Mouse (Mus musculus) hematopoietic stem cell, adult 5-6 weeks (primary cell): ENCODE results near the gene Hmgxb4. TPM values are rescaled to one million over a fixed set of nuclear protein-coding genes. Genes with fewer than 3 reads are reported as not detected.
"Not testable (repeated sequence)": the region's sequence is repeated elsewhere in the genome, so short reads cannot be mapped to it uniquely, and the experiment has no call there.

Experiments
- ATAC-seq, 2 experiments: fragments of 125-278 bp in 1 of 2; replicated peaks in 1 of 2; 2 replicates each; pipeline ENCODE4 v1.8.0; 2016 to 2017; ENCODE audit warnings: inconsistent platforms in 2 of 2, mild to moderate bottlenecking in 2 of 2, moderate number of reproducible peaks in 2 of 2, low read depth in 1 of 2, moderate TSS enrichment in 1 of 2; ENCODE audit not compliant: low FRiP score in 2 of 2, poor library complexity in 2 of 2, severe bottlenecking in 2 of 2, insufficient read depth in 1 of 2, low TSS enrichment in 1 of 2
- total RNA-seq: library from RNA; stranded (forward); fragments of 172-1452, 232-1000 nt; gene quantifications from 2 replicates; pipeline ENCODE4 v1.2.3, GENCODE M21; 2017

Hmgxb4 gene
- total RNA-seq = 72.4 and 88.5 TPM in 2 replicates

DNA sequence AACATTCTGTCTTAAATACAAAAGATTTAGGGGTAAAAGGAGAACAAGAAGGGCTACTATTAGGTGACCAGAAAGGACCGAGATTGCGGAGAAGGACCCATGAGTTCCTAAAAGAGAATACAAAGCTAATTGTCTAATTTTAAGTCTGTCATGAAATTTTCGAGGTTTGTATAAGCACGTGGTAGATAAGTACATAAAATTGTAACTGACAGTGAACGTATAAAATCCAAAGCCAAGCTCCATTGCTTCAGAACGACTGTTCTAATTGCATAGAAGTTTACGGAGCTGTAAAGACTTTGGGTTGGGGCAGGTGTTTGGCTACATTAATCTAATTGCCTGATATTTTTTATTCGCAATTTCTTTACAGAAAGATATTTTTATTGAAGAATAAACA lies at the start of gene Hmgxb4:
Gene Hmgxb4, plus strand, starts transcription at position 276 of the 394 bp plus-strand sequence.
- ATAC-seq = peak in 1 of 2 experiments; percentile 28; a peak in 2 of 4 replicates

DNA sequence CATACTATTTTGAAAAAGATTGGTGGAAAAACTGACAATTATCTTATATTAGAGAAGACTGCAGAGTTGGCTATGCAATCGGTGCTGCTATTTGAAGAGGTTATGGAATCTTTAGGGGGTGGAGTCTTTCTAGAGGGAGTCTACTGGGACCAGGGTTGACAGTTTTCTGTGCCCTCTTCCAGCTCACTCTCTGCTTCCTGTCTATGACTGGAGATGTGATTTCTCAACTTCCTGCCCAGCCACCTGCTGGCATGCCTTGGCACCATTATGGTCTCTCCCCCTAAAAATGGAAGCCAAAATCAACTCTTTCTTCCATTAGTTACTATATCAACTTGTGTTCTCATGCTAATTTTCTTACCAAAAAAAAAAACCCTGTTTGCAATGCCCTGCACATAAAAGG lies 43.7 kb upstream of the Hmgxb4 start:
- ATAC-seq = no peak

DNA sequence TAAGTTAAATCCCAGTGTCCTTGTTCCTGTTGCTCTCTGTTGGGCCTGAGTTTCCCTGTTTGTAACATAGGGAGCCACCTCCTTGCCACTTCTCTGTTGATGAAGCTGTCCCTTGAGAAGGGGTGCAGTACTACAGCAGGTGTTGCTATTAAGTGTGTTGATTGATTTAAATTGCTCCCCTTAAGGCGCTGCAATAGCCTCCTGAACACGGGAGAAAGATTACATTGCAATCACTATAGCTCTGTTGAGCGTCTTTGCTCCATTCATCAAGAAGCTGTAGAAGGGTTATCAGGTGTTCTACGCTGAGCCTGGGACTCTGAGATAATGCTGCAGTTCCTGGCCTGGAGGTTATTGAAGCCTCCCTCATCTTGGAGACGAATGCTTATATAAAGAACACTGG lies 29.2 kb upstream of the Hmgxb4 start:
- ATAC-seq = no peak

DNA sequence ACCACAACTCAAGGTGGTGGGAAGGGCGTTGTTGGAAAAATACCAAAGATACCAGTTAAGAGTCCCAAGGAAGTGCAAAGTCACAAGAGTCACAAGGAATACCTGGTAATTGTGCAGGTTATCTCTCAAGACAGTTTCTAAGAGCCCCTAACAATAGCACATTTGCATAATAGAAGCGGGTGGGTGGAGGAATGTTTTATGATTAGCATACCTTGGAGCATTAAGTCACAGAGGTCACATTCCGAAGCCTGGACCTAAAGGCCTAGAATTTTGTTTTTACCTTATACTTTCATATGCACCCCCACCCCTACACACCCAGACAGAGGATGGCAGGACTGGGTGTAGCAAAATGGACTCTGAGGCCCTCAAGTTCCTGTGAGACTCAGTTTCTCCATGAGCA lies 22.9 kb upstream of the Hmgxb4 start:
- not testable (repeated sequence) for ATAC-seq

DNA sequence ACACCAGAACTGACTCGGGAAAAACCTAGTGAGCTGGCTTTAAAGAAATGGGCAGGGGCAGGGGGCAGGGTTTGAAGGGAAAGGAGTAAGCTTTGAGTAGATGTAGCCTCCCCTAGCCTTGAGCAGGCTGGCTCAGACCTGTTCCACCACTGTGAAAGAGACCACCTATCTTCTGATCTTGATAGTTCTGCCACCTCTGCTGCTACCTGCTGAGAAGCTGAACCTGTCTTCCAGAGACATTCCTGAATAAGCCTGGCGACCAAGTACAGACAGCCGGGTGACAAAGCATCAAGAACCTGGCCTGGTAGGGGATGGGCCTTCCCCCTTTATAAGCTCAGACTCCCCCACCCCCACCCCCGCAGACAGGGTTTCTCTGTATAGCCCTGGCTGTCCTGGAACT lies 21.5 kb upstream of the Hmgxb4 start:
- ATAC-seq = no peak

DNA sequence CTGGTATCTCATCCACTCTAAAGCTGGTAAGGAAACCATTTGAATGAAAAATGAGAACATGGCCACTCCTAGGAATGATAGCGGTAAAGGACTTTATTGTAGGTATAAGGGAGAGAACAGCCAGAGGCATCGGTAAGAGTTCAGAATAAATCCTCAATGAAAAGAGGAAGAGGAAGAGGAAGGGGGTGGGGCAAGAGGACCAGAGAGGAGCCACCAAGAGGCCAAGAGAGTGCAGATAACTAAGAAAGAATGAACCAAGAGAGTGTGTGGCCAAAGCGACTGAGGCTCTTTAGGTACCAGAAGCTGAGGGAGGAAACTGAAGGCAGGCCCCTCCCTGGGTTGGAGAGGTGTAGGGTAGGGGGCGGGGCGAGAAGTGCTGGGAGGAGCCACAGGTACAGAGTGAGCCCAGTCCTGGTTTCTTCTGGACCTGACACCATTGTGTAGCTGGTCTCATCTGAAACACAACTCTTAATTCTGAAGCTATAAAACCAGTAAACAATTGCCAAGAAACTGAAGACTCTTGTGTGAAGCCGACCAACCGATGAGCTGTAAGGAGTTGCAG lies 20.8 kb upstream of the Hmgxb4 start:
- ATAC-seq = peak in 1 of 2 experiments; percentile 32; a peak in 2 of 4 replicates

DNA sequence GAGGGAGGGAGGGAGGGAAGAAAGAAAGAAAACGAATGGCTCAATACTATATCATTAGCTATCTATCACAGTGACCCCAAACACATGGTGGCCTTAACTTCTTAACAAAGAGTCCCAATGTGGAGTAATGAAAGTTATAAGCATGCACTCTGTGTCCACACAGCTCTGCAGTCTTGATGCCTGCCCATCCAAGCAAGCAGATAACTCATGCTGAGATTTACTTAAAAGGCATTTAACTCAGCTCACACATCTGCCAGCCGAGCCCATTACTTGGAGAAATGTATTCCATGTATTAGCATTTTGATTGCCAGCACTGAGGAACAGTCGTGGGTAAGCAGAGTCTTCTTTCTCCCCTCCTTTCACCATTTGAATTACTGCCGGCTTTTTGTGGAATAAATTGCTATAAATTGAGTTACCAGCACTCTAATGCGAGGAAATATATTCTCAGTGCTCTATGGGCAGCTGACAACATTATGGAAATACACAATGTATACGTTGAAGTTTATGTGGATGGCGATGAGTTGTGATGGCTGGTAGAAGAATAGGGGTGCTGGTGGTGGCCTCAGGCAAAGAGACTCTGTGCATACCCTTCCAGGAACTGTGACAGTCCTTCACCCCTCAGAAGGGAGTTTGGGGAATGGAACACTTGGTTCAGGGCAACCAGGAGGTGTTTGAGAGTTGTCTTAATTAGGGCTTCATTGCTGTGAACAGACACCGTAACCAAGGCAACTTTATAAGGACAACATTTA lies 19.9 kb upstream of the Hmgxb4 start:
- ATAC-seq = no peak

DNA sequence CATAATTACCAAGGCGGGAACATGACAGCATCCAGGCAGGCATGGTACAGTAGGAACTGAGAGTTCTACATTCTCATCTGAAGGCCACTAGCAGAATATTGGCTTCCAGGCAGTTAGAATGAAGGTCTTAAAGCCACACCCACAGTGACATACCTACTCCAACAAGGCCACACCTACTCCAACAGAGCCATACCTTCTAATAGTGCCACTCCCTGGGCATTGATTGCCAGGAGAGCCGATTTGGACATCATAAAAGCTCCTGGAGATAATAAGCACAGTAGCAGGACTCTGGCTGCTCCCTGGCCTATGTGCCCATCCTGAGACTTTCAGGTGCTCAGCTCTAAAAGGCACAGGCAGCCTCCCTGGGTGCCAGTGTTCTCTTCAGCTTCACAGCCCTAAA lies 19.3 kb upstream of the Hmgxb4 start:
- ATAC-seq = no peak

DNA sequence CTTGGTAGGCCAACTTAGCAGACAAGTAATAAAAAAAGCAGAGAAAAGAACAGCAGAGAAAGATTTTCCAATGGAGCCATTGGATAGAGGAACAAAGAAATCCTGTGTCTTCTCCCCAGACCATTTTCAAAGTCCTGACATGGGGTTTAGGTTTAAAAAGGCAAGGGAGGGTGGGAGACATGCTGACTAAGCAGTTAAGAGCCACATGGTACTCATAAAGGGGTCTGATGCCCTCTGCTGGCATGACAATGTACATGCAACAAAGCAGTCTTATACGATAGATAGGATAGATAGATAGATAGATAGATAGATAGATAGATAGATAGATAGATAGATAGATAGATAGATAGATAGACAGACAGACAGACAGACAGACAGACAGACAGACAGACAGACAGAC lies 15.7 kb upstream of the Hmgxb4 start:
- no peak for ATAC-seq

DNA sequence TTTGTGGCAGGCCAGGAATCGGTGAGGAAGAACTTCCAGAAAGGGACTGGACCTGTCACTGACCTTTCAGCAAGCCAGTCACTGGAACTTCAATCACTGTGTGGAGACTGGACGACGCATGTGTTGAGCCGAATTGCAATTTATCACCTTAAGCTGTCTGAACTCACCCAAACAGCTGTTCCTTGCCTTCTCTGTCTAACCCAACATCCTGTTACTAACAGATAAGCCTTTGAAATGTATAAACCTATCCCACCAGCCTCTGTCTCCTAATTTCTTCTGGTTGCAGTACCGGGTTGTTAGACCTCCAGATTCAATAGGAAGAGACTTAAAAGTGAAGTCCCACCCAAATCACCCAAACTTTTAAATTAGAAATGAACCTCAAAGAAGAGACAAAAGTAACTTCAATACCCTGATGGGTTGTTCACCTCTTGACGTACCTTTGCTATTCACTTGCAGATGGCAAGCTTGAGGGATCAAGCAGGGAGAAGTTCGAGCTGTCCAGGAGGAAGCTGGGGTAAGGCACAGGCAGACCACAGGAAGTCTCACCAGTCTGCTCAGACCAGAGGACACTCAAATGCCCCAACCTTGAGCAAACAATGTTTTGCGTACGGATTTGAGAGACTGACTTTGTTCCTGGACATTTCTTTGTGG lies 13.0 kb upstream of the Hmgxb4 start:
- ATAC-seq = peak; percentile 75 to 79

DNA sequence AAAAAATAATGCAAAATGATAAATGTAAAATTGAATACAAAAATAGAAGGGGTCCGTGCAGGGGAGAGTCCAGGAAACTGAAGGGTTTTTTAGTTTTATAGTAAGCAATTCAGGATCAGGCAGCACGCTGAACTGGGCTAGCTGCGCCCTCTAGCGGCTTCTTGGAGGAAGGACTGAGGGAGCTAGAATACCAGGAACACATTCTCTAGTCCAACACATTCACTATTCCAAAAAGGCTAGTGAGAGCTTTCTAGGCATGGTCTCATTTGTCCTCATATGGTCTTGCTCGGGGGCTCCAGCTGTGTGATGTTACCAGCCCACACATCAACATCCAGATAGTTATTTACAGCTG lies 12.5 kb upstream of the Hmgxb4 start:
- peak; percentile 82 to 84 for ATAC-seq

DNA sequence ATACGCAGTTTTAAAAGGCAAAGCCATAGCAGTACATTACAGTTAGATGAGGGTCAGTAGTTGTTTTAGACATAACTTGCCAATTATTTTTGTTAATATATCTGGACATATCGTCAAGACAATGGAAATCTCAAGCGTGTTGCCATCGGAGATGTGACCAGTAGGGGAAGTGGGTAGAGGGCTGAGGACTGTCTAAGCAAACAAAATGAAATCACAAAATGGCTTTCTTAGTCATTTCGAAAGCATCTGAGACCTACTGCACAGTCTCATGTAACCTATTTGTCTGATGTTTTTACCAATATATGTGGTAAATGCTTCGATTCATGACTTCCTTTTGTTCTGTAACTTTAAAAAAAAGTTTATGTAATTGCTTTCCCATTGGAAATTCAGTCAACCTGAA lies 11.3 kb upstream of the Hmgxb4 start:
- ATAC-seq = no peak

DNA sequence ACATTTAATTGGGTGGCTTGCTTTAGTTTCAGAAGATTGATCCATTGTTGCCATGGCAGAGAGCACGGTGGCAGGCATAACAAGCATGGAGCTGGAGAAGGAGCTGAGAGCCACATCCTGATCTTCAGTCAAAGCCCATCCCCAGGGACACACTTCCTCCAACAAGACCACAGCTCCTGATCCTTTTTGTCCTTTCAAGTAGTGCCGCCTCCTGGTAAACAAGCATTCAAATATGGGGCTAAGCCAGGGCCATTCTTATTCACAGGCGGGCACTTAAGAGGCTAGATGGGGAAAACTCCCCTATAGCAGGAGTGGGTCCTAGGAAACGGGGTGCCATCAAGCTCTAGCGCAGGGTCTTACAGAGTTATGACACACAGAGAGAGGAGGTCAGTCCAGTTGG lies 5.7 kb upstream of the Hmgxb4 start:
- ATAC-seq = no peak

DNA sequence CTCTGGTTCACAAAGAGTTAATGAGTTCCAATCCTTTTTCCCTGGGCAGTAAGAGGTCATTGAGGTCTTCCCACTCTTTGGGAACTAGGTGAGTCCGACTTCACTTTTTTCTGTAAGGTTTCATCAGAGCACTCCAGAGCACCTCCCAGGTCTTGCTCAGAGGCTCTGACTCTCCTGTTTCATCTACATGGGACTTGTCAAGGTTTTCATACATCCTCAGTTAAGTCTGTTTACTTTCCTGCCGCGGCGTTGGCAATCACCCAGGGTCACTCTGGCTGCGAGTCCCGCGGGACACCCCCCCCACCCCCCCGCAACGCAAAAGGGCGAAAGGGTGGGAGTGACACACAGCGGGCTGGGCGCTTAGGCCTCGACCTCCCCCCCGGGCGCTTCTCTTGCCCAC lies 3.1 kb upstream of the Hmgxb4 start:
- ATAC-seq = no peak

DNA sequence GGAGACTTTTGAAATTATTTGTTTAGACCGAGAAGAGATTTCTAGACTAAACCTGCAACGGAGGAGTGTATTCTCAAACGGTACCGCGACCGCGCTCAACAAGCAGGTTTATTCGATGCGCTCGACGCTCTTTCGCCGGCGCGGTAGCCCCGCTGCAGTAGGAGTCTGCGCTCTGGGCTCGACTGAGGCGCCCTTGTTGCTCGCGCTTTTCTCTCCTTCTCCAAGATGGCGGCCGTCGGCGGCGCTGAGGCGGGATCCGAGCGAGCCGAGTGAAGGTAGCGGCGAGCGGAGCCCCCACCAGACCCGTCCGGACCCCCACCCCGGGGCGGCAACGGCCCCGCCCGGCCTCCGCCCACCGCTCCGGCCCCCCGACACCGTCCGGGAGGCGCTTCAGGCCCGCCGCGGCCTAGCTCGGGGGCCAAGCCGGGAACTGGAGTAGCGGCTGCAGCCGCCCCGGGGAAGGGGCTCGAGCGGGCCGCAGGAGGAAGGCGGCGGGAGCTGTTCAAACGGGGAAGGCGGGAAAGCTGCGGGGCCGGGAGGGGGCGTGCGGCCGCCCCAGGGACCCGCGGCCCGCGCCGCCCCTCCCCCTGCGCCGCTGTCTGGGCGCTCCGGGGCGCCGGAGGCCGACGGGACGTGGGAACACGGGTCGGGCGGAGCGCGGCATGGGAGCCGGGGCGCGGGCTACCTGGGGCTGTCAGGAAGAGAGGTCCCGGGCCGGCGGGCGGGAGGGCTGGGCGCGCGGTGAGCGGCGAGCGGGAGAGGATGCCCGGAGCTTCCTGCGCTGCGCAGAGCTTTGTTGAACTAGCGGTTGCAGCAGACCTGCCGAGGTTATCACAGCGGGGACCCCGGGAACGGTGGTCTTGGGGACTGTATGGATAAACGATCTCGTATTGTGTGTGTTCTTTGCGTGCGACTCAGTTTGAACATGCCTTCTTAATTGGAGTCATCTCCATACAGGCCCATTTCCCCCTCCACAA lies 607 bp downstream of the Hmgxb4 start:
- peak; percentile 95 to 97 for ATAC-seq

DNA sequence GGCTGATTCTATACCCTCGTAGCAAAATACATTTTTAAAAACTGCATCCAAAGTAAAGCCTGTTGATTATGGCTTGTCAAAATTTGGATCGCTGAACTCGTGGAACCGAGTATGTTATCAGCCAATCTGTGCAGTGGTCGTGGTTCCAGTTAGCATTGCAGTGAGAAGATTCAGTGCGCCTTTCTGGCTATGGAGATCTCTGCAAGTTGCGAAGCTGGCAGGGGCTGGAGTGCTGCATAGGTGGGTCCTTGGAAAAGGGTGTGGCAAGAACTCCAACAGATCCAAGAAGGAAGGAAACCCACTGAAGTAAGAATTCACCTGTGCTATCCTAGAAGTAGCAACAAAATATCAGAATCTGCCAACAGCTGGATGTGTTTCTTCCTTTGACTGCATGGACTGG lies 1.4 kb downstream of the Hmgxb4 start:
- ATAC-seq = no peak

DNA sequence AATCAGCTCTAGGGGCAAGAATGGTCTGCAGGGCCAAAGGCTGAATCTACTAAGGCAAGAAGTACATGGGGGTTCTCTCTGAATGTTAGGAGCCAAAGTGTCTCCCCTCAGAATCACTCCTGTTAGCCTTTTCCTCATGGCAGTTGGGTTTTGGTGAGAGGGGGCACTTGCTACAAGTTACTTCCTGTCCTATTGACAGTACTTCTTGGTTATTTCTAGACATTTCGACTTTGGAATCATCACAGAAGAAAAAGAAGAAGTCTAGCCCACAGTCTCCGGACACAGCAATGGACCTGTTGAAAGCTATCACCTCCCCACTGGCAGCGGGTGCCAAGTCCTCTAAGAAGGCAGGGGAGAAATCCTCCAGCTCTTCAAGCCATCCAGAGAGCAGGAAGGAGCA lies 7.3 kb downstream of the Hmgxb4 start:
- ATAC-seq = no peak

DNA sequence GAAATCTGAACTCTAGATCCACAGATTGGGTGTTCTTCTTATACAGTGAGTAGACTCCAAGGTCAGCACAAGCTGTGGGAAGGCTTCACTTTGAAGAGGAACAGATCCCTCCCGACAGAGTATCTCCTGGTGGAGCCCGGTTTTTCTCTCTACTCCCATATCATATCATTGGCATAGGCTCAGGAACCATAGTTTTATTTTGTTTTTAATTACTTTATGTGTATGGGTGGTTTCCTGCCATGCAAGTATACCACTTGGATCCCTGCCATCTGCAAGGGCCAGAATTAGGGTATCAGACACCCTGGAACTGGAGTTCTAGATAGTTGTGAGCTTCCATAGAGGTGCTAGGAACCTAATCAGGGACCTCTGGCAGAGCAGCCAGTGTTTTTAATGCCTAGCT lies 15.7 kb downstream of the Hmgxb4 start:
- ATAC-seq = no peak
